Mouse (Mus musculus) 3134 (cell line): ENCODE data around the gene Tor3a.
A peak's percentile ranks its signal among the peaks of the same experiment; 100 is the strongest.

Experiments
- DNase-seq: peaks from one replicate; pipeline ENCODE4 v3.0.0-alpha.2; 2011; ENCODE audit warnings: low spot score; ENCODE audit not compliant: insufficient read length; ENCODE audit errors: extremely low read depth

Tor3a gene

DNA sequence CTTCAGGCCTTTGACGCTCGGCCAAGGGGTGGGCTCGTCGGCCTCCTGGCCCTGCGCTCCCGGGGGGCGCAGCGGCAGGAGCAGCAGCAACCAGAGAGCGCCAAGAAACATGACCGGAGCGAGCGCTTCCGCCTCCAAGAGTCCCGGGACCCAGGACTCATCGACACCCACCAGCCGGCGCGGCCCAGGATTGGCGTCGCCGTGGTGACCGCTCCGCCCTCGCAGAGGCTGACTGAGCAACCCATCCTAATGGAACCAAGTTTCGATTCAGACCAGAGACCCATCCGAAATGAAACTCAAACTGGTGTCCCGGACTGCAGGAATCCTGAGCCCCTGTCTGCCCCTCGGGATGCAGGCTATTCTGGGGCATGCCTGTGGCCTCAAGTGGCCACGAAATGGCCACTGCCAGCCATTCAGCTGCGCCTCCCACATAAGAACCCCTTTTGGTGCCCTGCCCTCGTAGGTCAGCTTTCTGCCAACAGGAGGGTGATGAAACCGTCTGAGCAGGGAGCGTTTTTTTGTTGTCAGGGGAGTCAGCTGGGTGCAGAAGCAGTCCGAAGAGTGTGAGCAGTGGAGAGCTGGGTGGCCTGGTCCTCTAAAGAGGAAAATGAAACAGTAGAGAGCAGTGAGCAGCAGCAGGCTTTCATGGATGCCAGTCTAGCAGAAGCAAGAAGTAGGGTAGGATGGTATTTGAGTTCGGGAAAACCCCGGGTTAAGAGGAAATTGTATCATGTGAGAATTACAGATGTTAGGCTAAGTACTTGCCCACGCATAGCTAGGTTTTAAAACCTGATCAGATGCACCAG lies at the start of gene Tor3a:
Gene Tor3a (minus strand): TSS at position 162 of the 806 bp plus-strand sequence.
- DNase-seq, result peak; percentile 96

GRCm38 (mm10) chr1:156722089-156722488 lies 47.9 kb upstream of the Tor3a start:
- no peak for DNase-seq

GRCm38 (mm10) chr1:156720046-156720445 lies 45.9 kb upstream of the Tor3a start:
- DNase-seq, result no peak

GRCm38 (mm10) chr1:156718950-156719805 lies 45.0 kb upstream of the Tor3a start, which contains the start of gene Fam20b:
Fam20b (minus strand) TSS chr1:156719086.
- peak; percentile 94 for DNase-seq

- DNase-seq, result peak; percentile 82
Observed at GRCm38 (mm10) chr1:156718286-156718949, 44.3 kb upstream of the Tor3a start.

DNA sequence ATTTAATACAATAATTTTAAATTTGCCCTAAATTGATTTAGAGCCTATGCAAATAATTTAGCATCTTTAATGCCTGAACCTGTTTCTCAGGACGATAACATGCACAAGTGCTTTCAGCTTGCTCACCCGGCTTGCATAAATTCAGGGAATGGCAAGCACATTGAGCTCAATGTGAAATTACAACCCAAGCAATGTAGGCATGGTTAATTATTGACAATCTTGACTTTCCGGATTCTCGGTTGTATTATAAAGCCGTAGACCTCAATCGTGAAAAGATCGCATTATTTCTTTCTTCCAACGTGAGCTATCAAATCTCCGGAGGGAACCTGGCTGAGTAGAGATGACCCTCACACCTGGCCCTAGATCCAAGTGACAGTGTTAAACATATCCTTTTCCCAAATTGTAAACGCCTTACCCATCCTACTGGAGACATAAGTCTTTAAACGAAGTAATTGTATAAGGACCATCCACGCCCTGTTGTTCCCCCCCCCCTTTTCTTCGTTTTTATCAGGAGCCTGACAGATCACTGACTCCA lies 43.7 kb upstream of the Tor3a start:
- DNase-seq, result no peak

GRCm38 (mm10) chr1:156716681-156717080 lies 42.5 kb upstream of the Tor3a start:
- no peak for DNase-seq

DNA sequence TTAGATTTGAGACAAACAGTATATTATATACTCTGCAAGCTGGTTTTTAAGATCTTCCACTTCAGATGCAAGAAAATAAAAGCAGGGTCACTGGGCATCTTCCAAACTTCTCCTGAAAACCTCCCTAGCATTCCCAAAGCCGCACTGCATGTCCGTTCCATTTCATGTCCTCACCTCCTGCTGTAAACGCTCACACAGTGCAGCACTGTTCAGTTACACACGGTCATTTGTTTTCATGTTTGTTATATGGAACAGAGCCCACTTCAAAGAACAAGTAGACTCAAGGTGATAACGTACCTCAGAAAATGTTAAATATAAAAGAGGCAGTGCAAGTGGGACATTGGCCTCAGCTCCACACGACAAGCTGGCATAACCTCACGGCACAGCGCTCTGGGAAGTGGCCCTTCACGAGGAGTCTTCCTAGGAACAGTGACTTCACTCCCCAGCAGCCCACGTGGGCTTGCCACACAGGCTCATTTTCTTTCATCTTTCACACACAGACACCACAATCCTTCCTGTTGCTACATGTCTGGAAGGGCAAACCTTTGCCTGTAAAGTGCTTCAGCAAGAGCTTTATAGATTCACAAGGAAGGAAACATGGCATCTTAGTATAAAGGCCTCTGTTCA lies 36.4 kb upstream of the Tor3a start:
- no peak for DNase-seq

DNA sequence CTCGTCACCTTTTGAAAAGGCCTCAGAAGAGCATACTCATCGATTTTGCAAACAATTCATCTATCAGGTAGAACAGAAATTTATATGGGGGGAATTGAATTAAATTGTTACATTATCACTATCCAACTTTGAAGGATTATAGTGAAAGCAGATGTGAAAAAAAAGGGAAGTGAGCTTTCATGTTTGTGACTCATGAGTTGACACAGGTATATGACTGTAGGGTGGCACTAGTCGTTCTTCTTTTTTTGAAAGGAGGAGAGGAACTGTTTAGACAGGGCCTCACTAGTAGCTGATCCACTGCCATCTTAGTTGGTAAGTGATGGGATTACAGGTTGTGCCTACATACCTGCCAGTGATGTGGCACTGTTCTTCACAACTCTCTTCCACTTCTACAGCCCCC lies 34.5 kb upstream of the Tor3a start:
- DNase-seq, result no peak

GRCm38 (mm10) chr1:156705696-156706285 lies 31.6 kb upstream of the Tor3a start:
- DNase-seq, result no peak

- no peak for DNase-seq
Observed at GRCm38 (mm10) chr1:156703444-156703843, 29.3 kb upstream of the Tor3a start.

DNA sequence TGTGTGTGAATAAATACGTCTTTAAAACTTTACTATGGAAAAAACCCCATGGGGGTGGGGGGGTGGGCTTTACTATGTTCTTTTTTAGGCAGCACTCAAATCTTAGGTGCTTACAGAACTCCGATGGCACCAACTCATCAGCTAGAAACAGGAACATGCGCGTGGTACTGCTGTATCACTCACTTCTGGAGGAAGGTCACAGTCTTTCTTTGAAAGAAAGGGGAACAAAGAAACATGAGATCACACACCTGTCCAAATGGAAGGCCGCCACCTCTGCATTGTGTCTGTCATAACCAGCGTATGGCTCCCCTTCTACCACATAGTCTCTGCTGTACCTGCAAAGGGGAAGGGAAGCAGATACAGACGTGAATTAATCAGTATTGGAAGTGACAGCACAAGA lies 28.0 kb upstream of the Tor3a start:
- DNase-seq, result no peak

- DNase-seq, result no peak
Observed at GRCm38 (mm10) chr1:156686025-156686661, 12.0 kb upstream of the Tor3a start.

GRCm38 (mm10) chr1:156679599-156679998 lies 5.4 kb upstream of the Tor3a start:
- peak; percentile 45 for DNase-seq

DNA sequence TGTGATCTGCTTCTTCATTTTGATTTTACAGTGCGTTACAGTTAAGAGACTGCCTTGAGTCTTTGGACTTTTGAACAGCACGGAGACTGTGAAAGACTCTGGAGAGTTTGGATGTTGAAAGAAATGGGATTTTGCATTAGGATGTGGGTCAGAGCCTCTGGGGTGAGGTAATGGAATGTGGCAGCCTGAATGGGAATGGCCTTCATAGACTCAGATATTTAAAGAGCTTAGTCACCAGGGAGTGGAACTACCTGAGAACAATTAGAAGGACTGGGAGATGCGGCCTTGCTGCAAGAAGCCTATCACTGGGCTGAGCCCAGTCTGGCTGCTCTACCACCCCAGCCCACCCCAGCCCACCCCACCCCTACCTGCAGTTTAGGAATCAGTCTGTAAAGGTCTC lies 3.1 kb upstream of the Tor3a start:
- peak; percentile 59 for DNase-seq

- DNase-seq, result no peak
Observed at GRCm38 (mm10) chr1:156676596-156676995, 2.4 kb upstream of the Tor3a start.

- DNase-seq, result peak; percentile 44
Observed at GRCm38 (mm10) chr1:156676171-156676570, 2.0 kb upstream of the Tor3a start.

DNA sequence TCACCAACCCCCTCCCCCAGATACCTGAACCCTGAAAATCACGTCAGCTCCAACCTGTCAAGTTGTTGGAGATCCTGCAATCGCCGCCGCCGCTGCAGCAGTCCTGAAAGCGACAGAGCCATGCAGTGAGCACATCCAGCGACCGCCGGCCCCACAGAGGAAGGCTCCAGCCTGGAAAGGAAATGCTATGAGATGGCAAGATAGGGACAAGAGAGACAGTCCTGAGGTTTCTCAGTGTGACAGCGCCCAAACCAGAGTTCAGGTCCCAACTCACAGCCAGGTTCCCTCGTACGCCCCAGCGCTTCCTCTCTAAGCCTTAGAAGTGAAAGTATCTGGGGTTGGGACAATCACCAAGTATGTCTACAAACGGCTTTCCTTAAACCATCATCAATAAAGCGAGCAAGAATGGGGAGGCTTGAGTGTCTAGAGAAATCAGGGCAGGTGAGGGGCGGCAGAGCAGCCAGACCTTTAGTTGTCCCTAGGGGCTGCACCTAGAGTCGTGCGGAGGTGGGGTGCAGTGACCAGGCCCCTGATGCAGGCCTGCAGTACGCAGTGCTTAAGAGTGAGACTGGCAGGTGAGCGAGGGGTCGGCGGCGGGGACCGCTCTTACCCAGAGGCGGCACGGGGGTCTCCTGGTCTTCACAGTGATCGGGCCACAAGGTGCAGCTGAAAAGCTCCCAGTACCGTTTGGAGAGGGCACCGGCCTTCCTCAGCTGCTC lies 521 bp downstream of the Tor3a start:
- peak; percentile 59 for DNase-seq
